Mouse (Mus musculus) liver, embryonic 14.5 days (tissue): ENCODE measurements around the gene Stk32b. TPM values are rescaled to one million over a fixed set of nuclear protein-coding genes. Genes with fewer than 3 reads are reported as not detected.

Source experiments
- ATAC-seq: fragments of 200-750 bp; cut with Nextera tagmentation; 2 replicates; pipeline ENCODE4 v1.8.0; 2017; ENCODE audit warnings: moderate number of reproducible peaks, mild to moderate bottlenecking, moderate library complexity; ENCODE audit not compliant: insufficient read depth
- DNase-seq, 3 experiments: peaks; one replicate each; pipeline ENCODE4 v3.0.0-alpha.2; 2012 to 2013; ENCODE audit warnings: low read depth in 3 of 3, low spot score in 3 of 3
- H3K27ac ChIP-seq: fragments of 300-500 bp; sonication (generic); 2 replicates; pipeline ENCODE4 v1.5.1; 2014; ENCODE audit warnings: moderate library complexity, mild to moderate bottlenecking, control low read depth, inconsistent platforms
- H3K27me3 ChIP-seq: fragments of 300-500 bp; sonication (generic); 2 replicates; pipeline ENCODE4 v1.6.1; 2014; ENCODE audit warnings: mild to moderate bottlenecking, low read length, moderate library complexity; ENCODE audit not compliant: control insufficient read depth, insufficient read depth
- H3K36me3 ChIP-seq: fragments of 300-500 bp; sonication (generic); replicated peaks from 2 replicates; pipeline ENCODE4 v1.6.1; 2014; ENCODE audit warnings: low read depth; ENCODE audit not compliant: control insufficient read depth, insufficient read depth
- H3K4me1 ChIP-seq, 2 experiments: fragments of 200-500 bp in 1 of 2; fragments of 300-500 bp in 1 of 2; sonication (generic) in 1 of 2; replicated peaks; 2 replicates each; pipeline ENCODE4 v1.6.1; 2012 to 2014; ENCODE audit warnings: antibody characterized with exemption in 1 of 2, inconsistent platforms in 1 of 2, low read length in 1 of 2; ENCODE audit not compliant: control insufficient read depth in 2 of 2, insufficient read depth in 2 of 2
- H3K4me2 ChIP-seq: fragments of 300-500 bp; sonication (generic); 2 replicates; pipeline ENCODE4 v1.6.1; 2014; ENCODE audit warnings: low read depth, mild to moderate bottlenecking, control low read depth, moderate library complexity
- H3K4me3 ChIP-seq, 2 experiments: fragments of 200-500 bp in 1 of 2; fragments of 300-500 bp in 1 of 2; sonication (generic) in 1 of 2; 2 replicates each; pipeline ENCODE4 v1.5.1; 2012 to 2014; ENCODE audit warnings: low read depth in 2 of 2, low read length in 2 of 2, mild to moderate bottlenecking in 2 of 2, control low read depth in 1 of 2, inconsistent platforms in 1 of 2, moderate library complexity in 1 of 2; ENCODE audit not compliant: insufficient read depth in 1 of 2
- H3K9ac ChIP-seq: fragments of 300-500 bp; sonication (generic); replicated peaks from 2 replicates; pipeline ENCODE4 v1.6.1; 2014; ENCODE audit warnings: mild to moderate bottlenecking, control low read depth, moderate library complexity
- H3K9me3 ChIP-seq: fragments of 300-500 bp; sonication (generic); 2 replicates; pipeline ENCODE4 v1.6.1; 2016; ENCODE audit warnings: low read length, mixed read lengths; ENCODE audit not compliant: control insufficient read depth
- CTCF ChIP-seq: IDR thresholded peaks from 2 replicates; pipeline ENCODE4 v1.5.1; 2016; ENCODE audit warnings: antibody characterized with exemption, low read depth, control low read depth
- EP300 ChIP-seq: IDR thresholded peaks from 2 replicates; pipeline ENCODE4 v1.6.1; 2016; ENCODE audit warnings: antibody characterized with exemption, low read depth
- WGBS: fragments of 180-500 bp; shearing (Covaris S2); extraction: QIAGEN DNeasy Blood & Tissue Kit; methylation state at CpG from one replicate; pipeline ENCODE4 v1.1.7; 2014; ENCODE audit not compliant: insufficient replicate concordance; 5-methylcytosine and 5-hydroxymethylcytosine counted together
- polyA plus RNA-seq, 2 experiments: library from polyadenylated mRNA; depleted of rRNA in 1 of 2; stranded (reverse) in 1 of 2; unstranded in 1 of 2; fragments of >200 nt; fragmentation: Nextera tagmentation in 1 of 2; extraction: Ambion mirVana in 1 of 2; gene quantifications; 2 replicates each; pipeline versions ENCODE4 v1.2.1 to v1.2.3; 2012 to 2014

The Stk32b gene
- polyA plus RNA-seq, 2 experiments: 0.70 TPM

- H3K4me2 ChIP-seq: no peak overlapping the region
- no peak for ATAC-seq
- no peak for DNase-seq
- H3K4me1 ChIP-seq: no peaks in the 10 kb centered on the region
- no peaks in the 10 kb centered on the region for H3K9me3 ChIP-seq
- TF ChIP-seq EP300: no peak
- no peak for TF ChIP-seq CTCF
- no peak overlapping the region for H3K9ac ChIP-seq
- no peaks in the 10 kb centered on the region for H3K36me3 ChIP-seq
- H3K27me3 ChIP-seq: no peaks in the 10 kb centered on the region
- H3K27ac ChIP-seq: no peak overlapping the region
- H3K4me3 ChIP-seq: no peak overlapping the region
Measured at GRCm38 (mm10) chr5:37427210-37427609, 289.8 kb downstream of the Stk32b start.

DNA sequence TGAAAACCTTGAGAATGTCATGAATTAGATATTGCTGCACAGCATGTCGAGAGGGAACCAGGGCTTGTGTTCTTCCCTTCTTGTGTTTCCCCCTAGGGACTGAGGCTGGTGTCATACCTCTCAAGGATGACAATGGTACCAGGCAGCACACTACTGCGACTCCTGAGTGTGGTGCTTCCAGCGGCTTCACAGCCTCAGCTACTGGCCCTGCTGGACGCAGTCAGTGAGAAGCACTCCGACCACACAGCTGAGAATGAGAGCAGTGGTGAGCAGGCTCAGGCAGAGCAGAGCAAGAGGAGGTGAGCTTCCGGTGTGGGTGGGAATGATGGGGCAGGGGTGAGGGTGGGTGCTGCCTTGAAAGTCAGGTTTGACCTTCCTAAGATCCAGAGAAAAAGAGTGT, 297.9 kb downstream of the Stk32b start:
- H3K4me1 ChIP-seq: no peaks in the 10 kb centered on the region
- DNase-seq (no peak), ATAC-seq (no peak)
- H3K4me3 ChIP-seq: no peak overlapping the region
- no peaks in the 10 kb centered on the region for H3K36me3 ChIP-seq
- no peaks in the 10 kb centered on the region for H3K27me3 ChIP-seq
- no peak overlapping the region for H3K9ac ChIP-seq
- no peak overlapping the region for H3K27ac ChIP-seq
- H3K4me2 ChIP-seq: no peak overlapping the region
- H3K9me3 ChIP-seq: no peaks in the 10 kb centered on the region
- 69% methylated on average over 6 of the region's 6 CpGs for WGBS
- TF ChIP-seq EP300 (no peak), CTCF (no peak)

Other genes starting within 250 kb of the Stk32b start
- gene Cytl1, start 18.3 kb upstream of the Stk32b start, polyA plus RNA-seq (2012; rRNA removed): 0.15 TPM in 1 of 2 replicates, not detected in the other
- not detected in 2 replicates for gene Cytl1, start 18.3 kb upstream of the Stk32b start, polyA plus RNA-seq (2014; fragmentation: Nextera tagmentation; extraction: Ambion mirVana)
- gene Msx1, start 107.4 kb upstream of the Stk32b start, polyA plus RNA-seq (2012; rRNA removed): 0.05 and 0.18 TPM in 2 replicates
- gene Msx1, start 107.4 kb upstream of the Stk32b start, polyA plus RNA-seq (2014; fragmentation: Nextera tagmentation; extraction: Ambion mirVana): 0.05 and 0.11 TPM in 2 replicates